Mouse (Mus musculus) liver, embryonic 15.5 days (tissue): Measurements from ENCODE around the gene Foxj1. TPM values are rescaled to one million over a fixed set of nuclear protein-coding genes. Genes with fewer than 3 reads are reported as not detected.

Experiments used
- ATAC-seq: fragments of 200-750 bp; cut with Nextera tagmentation; 2 replicates; pipeline ENCODE4 v1.8.0; 2017; ENCODE audit warnings: moderate number of reproducible peaks, mild to moderate bottlenecking, moderate library complexity; ENCODE audit not compliant: insufficient read depth
- H3K27ac ChIP-seq: fragments of 300-500 bp; sonication (generic); replicated peaks from 2 replicates; pipeline ENCODE4 v1.5.1; 2015; ENCODE audit warnings: mild to moderate bottlenecking, inconsistent platforms
- H3K27me3 ChIP-seq: fragments of 300-500 bp; sonication (generic); 2 replicates; pipeline ENCODE4 v1.6.1; 2015; ENCODE audit warnings: mild to moderate bottlenecking, inconsistent platforms
- H3K36me3 ChIP-seq: fragments of 300-500 bp; sonication (generic); replicated peaks from 2 replicates; pipeline ENCODE4 v1.6.1; 2015; ENCODE audit warnings: moderate library complexity, mild to moderate bottlenecking, inconsistent platforms
- H3K4me1 ChIP-seq: fragments of 300-500 bp; sonication (generic); replicated peaks from 2 replicates; pipeline ENCODE4 v1.6.1; 2015; ENCODE audit warnings: inconsistent platforms
- H3K4me2 ChIP-seq: fragments of 300-500 bp; sonication (generic); 2 replicates; pipeline ENCODE4 v1.6.1; 2015; ENCODE audit warnings: moderate library complexity, mild to moderate bottlenecking, inconsistent platforms
- H3K4me3 ChIP-seq: fragments of 300-500 bp; sonication (generic); replicated peaks from 2 replicates; pipeline ENCODE4 v1.5.1; 2015; ENCODE audit warnings: mild to moderate bottlenecking, inconsistent platforms
- H3K9ac ChIP-seq: fragments of 300-500 bp; sonication (generic); 2 replicates; pipeline ENCODE4 v1.6.1; 2015; ENCODE audit warnings: moderate library complexity, mild to moderate bottlenecking, inconsistent platforms
- H3K9me3 ChIP-seq: fragments of 300-500 bp; sonication (generic); replicated peaks from 2 replicates; pipeline ENCODE4 v1.6.1; 2016; ENCODE audit warnings: inconsistent platforms
- WGBS: fragments of 180-500 bp; shearing (Covaris S2); methylation state at CpG from one replicate; pipeline ENCODE4 v1.1.7; 2015; ENCODE audit warnings: mixed read lengths; ENCODE audit not compliant: insufficient replicate concordance; 5-methylcytosine and 5-hydroxymethylcytosine counted together
- polyA plus RNA-seq: library from polyadenylated mRNA; unstranded; fragments of >200 nt; fragmentation: Nextera tagmentation; extraction: Ambion mirVana; gene quantifications from 2 replicates; pipeline ENCODE4 v1.2.1, GENCODE M21; 2015

The Foxj1 gene
- polyA plus RNA-seq, 1 experiment from 2014 or later, result 0.78 TPM

DNA sequence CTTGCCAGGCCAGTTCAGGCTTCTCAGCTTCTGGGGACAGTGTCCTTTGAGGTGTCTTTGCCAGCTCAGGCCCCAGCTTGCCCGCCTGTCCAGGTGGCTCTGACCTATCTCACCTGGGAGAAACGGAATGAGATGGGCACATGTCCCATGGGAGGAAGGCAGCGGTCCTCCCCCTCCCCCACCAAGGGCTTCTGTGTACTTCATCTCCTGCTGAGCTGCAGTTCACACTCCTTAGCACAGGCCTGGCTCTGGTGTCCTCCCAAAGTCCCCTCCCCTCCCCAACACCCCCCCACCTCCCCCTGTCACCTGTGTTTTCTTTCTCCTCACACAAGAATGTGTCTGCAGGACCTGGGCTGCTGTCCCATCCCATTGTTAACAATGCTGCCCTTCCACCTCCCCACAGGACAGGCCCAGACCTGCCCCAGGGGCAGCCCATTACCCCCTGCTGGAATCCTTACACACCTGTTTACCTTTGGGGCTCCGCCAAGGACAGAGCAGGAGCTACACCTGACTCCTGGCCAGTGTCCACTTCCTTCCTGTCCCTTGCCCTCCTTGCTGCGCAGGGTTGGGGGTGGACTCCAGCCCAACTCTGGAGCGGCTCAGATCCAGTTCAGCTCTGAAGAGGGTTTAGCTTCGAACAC lies 8.1 kb downstream of the Foxj1 start:
- Histone ChIP-seq H3K27ac (no peak overlapping the region), H3K9ac (no peak overlapping the region), H3K4me3 (no peak overlapping the region), H3K27me3 (peaks cover 8% of the 10 kb centered on the region), H3K4me2 (no peak overlapping the region), H3K36me3 (no peaks in the 10 kb centered on the region), H3K4me1 (peaks cover 6% of the 10 kb centered on the region), H3K9me3 (no peaks in the 10 kb centered on the region)
- 66% methylated on average over 7 of the region's 7 CpGs for WGBS
- no peak for ATAC-seq

DNA sequence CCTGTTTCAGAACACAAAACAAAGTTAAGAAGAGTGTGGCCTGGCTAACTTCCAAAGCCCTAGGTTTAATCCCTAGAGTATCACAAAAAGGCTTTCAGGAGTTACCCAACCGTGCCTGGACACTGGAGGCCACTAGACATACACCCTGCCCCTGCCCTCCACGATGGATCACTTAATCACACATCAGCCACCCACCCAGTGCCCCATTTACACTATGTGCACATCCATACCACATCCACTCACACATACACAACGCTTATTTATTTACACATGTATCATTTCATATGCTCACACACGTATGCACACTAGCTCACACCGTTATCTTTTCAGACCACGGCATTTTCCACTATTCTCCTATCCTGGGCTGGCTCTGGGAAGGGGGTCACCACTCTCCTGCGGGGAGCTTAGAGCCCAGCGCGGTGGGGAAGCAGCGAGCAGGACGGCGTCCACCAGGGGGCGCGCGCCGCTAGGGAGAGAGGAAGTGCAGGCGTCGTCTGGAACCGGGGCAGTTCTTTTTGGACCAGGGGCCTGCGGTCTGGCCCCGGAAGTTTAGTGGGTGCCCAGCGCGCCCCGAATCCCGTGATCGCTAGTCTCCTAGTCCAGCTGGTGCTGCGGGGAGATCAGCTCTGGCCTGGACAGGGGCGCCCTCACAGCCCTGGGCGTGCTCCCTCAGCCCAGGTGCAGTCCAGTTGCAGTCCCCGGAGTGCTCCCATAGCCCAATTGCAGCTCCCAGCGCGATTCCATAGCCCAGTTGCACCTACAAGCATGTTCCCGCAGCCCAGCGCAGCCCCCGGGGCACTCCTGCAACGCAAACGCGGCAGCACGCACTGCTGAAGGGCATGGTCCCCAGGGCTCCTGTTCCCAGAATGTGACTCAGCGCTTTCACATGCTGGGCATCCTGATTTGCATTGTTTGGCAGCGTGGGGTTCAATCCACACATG lies 16.2 kb downstream of the Foxj1 start:
- H3K27me3 ChIP-seq, result 0 out of 2 replicates have a peak, but pooled peaks cover 7% of the 10 kb centered on the region
- no peaks in the 10 kb centered on the region for H3K36me3 ChIP-seq
- peak; percentile 68 for ATAC-seq
- peak overlapping the region; percentile 47 for H3K4me3 ChIP-seq
- peaks cover 13% of the 10 kb centered on the region for H3K4me1 ChIP-seq
- 1% methylated on average over 41 of the region's 41 CpGs for WGBS
- H3K9ac ChIP-seq, result peak overlapping the region; percentile 33
- no peaks in the 10 kb centered on the region for H3K9me3 ChIP-seq
- peak overlapping the region; percentile 85 for H3K4me2 ChIP-seq
- no peak overlapping the region for H3K27ac ChIP-seq

DNA sequence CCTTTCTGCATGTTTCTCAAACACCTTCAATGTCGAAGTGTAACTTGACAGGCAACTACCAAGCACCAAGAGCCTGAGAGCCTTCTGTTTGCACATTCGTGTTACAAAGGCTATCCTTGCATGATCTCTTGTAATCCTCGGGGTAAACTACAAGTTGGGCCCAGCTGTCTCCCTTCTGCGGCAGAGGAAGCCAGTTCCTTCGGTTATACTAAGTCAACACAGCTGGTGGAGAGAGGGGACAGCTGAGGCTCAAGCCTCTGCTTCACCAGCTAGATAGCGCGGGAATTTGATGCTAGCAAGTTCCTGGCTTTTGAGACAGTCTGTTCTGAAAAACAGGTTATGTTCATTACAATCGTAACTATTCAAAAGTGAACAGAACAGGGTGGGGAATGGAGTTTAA lies 22.8 kb downstream of the Foxj1 start:
- no peak overlapping the region for H3K4me3 ChIP-seq
- no peak for ATAC-seq
- 60% methylated on average over 8 of the region's 8 CpGs for WGBS
- peaks cover 21% of the 10 kb centered on the region for H3K4me1 ChIP-seq
- no peaks in the 10 kb centered on the region for H3K9me3 ChIP-seq
- no peak overlapping the region for H3K27ac ChIP-seq
- no peaks in the 10 kb centered on the region for H3K36me3 ChIP-seq
- H3K4me2 ChIP-seq, result no peak overlapping the region
- no peak overlapping the region for H3K9ac ChIP-seq
- no peaks in the 10 kb centered on the region for H3K27me3 ChIP-seq

DNA sequence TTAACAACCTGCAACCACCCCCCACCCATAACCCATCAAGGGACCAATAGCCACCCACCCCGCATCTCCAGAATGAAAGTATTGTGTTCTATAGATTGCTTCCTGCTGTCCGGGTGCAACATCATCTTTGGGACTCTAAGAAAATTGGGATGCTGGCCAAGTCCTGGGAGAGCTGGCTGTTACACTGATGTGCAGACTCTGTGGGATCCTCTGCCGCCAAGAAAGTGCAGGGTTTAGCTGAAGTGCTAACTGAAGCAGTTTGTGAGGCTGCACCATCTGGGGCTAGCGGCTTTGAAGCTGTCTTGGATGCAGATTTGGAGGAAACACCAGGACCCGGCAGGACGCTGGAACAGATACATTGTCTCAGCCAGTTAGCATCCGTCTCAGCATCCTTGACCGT lies 24.0 kb downstream of the Foxj1 start:
- no peak overlapping the region for H3K4me2 ChIP-seq
- ATAC-seq, result no peak
- no peaks in the 10 kb centered on the region for H3K9me3 ChIP-seq
- peaks cover 30% of the 10 kb centered on the region for H3K4me1 ChIP-seq
- H3K27me3 ChIP-seq, result no peaks in the 10 kb centered on the region
- no peak overlapping the region for H3K27ac ChIP-seq
- H3K9ac ChIP-seq, result no peak overlapping the region
- H3K36me3 ChIP-seq, result no peaks in the 10 kb centered on the region
- 71% methylated on average over 8 of the region's 8 CpGs for WGBS
- no peak overlapping the region for H3K4me3 ChIP-seq

DNA sequence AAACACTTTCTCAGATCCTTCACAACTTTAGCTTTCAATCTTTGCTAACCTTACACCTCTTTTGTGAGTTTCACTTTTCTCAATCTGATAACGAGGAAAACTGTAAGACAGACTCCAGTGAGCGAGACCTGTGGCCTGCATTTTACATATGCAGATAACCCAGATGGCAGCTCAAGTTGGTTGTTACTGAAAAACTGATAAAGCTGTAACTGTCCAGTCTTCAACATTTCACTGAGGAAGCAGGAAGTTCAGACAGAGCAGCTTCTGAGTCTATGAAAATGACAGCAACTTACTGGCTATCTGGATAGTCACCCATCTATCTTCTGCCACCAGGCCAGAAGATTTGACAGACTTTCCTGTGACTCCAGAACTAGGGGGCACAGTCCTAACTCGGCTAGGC lies 25.6 kb downstream of the Foxj1 start:
- H3K27me3 ChIP-seq, result no peaks in the 10 kb centered on the region
- WGBS, result 17% methylated on average over 3 of the region's 3 CpGs
- peaks cover 8% of the 10 kb centered on the region for H3K36me3 ChIP-seq
- H3K27ac ChIP-seq, result peak overlapping the region; percentile 69
- ATAC-seq, result no peak
- H3K9ac ChIP-seq, result no peak overlapping the region
- no peak overlapping the region for H3K4me3 ChIP-seq
- no peaks in the 10 kb centered on the region for H3K9me3 ChIP-seq
- peaks cover 37% of the 10 kb centered on the region for H3K4me1 ChIP-seq
- no peak overlapping the region for H3K4me2 ChIP-seq

DNA sequence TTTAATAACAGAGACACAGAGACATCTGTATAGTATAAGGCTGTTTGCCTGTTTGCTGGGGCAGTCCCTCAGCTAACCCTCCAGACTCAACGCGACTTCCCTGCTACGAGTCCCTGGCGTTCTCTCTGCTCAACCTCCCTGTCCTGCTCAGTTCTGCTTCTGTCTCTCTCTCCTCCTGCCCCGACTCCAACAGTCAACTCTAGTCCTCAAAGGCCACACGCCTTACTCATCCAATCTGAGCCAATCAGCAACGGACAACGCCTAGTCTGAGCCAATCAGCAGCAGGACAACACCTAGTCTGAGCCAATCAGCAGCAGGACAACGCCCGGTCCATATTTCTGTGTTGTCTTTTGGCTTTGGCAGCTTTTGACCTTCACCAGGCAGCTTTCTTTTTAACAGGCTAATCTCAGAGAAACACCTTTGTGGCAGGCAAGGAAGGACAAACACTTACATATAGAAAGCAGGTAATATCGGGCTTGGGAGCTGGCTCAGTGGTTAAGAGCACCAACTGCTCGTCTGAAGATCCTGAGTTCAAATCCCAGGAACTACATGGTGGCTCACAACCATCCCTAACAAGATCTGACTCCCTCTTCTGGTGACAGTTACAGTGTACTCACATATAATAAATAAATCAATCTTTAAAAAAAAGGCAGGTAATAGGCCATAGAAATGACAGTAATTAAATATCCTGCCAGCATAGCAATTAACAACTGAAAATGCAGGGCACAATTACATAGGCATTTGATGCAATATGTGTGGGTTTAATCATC lies 27.3 kb downstream of the Foxj1 start:
- WGBS, result 57% methylated on average over 12 of the region's 12 CpGs
- Histone ChIP-seq H3K27ac (peak overlapping the region; percentile 75), H3K4me1 (peaks cover 37% of the 10 kb centered on the region), H3K9ac (no peak overlapping the region), H3K4me2 (peak overlapping the region; percentile 86), H3K9me3 (no peaks in the 10 kb centered on the region), H3K4me3 (no peak overlapping the region), H3K36me3 (peaks cover 24% of the 10 kb centered on the region), H3K27me3 (no peaks in the 10 kb centered on the region)
- ATAC-seq, result peak; percentile 73

DNA sequence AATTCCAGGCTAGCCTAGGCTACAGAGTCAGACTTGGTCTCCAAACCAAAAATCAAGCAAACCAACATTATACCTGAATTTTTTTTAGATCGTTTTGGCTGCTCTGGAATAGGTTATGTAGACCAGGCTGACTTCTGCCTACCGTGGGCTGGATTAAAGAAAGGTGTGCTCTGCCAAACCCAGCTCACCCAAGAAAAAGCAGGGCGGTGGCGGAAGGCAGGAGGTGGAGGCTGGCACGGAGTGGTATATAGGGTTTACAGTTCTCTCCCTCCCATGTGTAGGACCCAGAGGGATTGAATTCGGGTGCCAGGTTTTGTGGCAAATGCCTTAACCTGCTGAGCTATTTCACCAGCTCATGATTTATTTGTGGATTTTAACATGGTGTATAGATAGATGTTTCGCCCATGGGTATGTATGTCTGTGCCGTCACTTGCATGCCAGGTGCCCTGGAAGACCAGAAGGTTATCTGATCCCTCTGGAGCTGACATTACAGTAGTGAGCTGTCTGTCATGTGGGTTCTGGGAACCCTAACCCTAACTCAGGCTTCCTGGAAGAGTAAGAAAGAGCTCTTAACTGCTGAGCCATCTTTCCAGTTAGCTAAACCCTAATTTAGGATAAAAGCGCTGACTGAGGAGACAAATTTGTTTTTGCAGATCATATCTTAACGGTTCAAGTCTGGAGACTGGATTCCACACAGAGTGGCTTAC lies 28.0 kb downstream of the Foxj1 start, which contains the start of gene Exoc7:
Gene Exoc7, minus strand, starts transcription at position 215 of the 707 bp plus-strand sequence.
- no peak for ATAC-seq
- Histone ChIP-seq H3K27me3 (no peaks in the 10 kb centered on the region), H3K9me3 (no peaks in the 10 kb centered on the region), H3K9ac (peak within 1 kb of the TSS; percentile 72), H3K4me3 (peak within 1 kb of the TSS; percentile 79), H3K27ac (peak within 1 kb of the TSS; percentile 75), H3K4me1 (peaks cover 37% of the 10 kb centered on the region), H3K36me3 (peaks cover 31% of the 10 kb centered on the region), H3K4me2 (peak within 1 kb of the TSS; percentile 86)
- 57% methylated on average over 10 of the region's 10 CpGs for WGBS

DNA sequence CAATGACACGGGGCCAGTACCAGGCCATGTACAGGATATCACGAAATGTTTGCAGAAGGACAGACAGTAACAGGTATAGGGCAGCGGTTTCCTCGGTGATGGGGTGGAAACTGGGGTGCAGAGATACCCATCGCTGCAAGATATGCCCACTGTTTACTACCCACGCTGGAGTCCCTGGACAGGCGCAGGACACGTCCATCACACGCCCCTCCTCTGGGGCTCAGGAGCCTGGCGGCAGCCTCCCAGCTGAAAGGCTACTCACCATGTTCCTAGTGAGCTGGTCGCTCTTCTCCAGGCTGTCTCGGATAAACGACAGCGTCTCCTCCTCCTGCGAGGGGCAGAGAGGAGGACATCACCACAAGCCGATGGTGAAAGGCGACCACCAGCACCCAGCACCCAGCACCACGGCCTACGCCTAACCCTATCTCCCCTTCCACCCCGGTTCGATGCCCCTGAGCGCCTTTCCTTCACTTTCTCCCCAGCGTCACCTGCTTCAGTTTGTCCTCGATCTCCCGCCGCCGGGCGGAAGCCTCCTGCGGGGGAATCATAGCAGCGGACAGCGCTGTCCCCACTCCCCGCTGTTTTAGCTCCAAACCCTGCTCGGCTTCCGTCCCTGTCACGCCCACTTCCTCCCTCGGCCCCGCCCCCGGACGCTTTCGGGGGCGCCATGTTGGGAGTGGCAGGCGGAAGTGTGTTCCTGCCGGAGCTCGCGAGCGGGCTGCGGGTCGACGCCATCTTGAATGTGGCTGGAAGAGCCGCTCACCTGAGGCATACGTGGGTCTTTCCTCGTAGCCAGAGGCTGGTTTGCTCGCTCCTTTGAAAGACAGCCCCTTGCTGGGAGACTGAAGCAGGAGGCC lies 28.8 kb downstream of the Foxj1 start:
- Histone ChIP-seq H3K9me3 (no peaks in the 10 kb centered on the region), H3K4me1 (peaks cover 37% of the 10 kb centered on the region), H3K4me2 (peak overlapping the region; percentile 86), H3K4me3 (peak overlapping the region; percentile 79), H3K9ac (peak overlapping the region; percentile 72), H3K27me3 (no peaks in the 10 kb centered on the region), H3K36me3 (peaks cover 39% of the 10 kb centered on the region), H3K27ac (peak overlapping the region; percentile 75)
- peak; percentile 79 for ATAC-seq
- 2% methylated on average over 53 of the region's 53 CpGs for WGBS

DNA sequence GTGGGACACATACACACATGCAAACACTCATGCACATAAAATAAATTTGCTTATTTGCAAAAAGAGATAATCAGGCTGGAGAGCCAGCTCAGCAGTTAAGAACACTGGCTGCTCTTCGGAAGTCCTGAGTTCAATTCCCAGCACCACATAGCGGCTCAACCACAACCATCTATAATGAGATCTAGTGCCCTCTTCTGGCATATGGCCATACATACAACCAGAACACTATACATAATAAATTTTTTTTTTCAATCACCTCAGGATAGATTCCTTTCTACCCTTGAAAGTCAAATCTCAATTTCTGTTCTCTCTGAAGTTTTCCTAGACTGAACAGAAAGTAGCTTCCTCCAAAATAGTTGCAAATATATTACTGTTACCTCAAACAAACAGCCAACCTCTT lies 29.8 kb downstream of the Foxj1 start:
- Histone ChIP-seq H3K36me3 (peaks cover 48% of the 10 kb centered on the region), H3K9ac (no peak overlapping the region), H3K27me3 (no peaks in the 10 kb centered on the region), H3K4me2 (peak overlapping the region; percentile 86), H3K9me3 (no peaks in the 10 kb centered on the region), H3K4me1 (peaks cover 37% of the 10 kb centered on the region), H3K4me3 (peak overlapping the region; percentile 79; the same call in 1 of the 2 replicates), H3K27ac (no peak overlapping the region)
- no peak for ATAC-seq
- 89% methylated on average over 2 of the region's 2 CpGs for WGBS

DNA sequence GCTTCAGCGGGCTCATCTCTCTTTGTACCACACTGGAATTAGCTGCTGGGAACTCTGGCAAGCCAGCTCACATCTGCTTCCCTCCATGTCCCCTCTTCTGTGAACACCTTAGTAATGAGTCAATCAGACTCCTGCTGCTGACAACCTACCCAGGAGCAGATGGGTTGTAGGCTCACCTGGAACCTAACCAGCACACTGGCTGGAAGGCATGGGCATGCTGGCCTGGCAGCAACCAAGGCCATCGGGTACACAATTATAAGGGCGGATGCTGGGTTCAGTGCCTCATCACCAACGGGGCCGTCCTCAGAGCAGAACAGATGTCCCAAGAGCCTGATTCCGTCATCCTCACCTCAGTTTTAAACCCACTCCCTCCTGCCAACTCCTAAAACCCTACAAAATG lies 36.6 kb downstream of the Foxj1 start:
- Histone ChIP-seq H3K27me3 (no peaks in the 10 kb centered on the region), H3K9ac (no peak overlapping the region), H3K9me3 (no peaks in the 10 kb centered on the region), H3K4me1 (peaks cover 5% of the 10 kb centered on the region), H3K4me3 (no peak overlapping the region), H3K36me3 (peaks cover 54% of the 10 kb centered on the region), H3K27ac (no peak overlapping the region), H3K4me2 (no peak overlapping the region)
- WGBS, result 76% methylated on average over 6 of the region's 6 CpGs
- ATAC-seq, result no peak
